ENCODE assay signal across 27 mouse cellular contexts in genomic region chr3:38871291-38871690, GRCm38 (mm10). TPM values are rescaled to one million over a fixed set of nuclear protein-coding genes. Genes with fewer than 3 reads are reported as not detected.
DNase-seq lines count a peak whose midpoint lies in the region; ATAC-seq lines count a peak whose summit lies in the region.
"Had no signal": no experiment of that assay in that cellular context is flagged by ENCODE, and none has a peak within 500 bp of the region (broad histone marks: within the 10 kb centered on the region; RNA-seq: fewer than 3 reads in every experiment).

No protein-coding gene starts in this region.

- H3K4me2 ChIP-seq in neural tube, embryonic 15.5 days, result no peak overlapping the region
- H3K4me2 ChIP-seq: embryonic facial prominence, embryonic 12.5 days; embryonic facial prominence, embryonic 15.5 days; forebrain, embryonic 12.5 days; forebrain, embryonic 15.5 days; heart, embryonic 12.5 days; heart, embryonic 15.5 days; hindbrain, embryonic 15.5 days had no signal

- no peak overlapping the region for H3K27ac ChIP-seq in neural tube, embryonic 15.5 days (replicated peaks)
- H3K27ac ChIP-seq: embryonic facial prominence, embryonic 12.5 days; embryonic facial prominence, embryonic 15.5 days; forebrain, embryonic 12.5 days; forebrain, embryonic 15.5 days; heart, embryonic 15.5 days; hindbrain, embryonic 15.5 days had no signal

- no peak for ATAC-seq in neural tube, embryonic 15.5 days (ENCODE audit: low FRiP score)
- ATAC-seq: forebrain, embryonic 15.5 days had no signal

- 93% methylated on average over 2 of the region's 2 CpGs for WGBS in neural tube, embryonic 15.5 days

- H3K4me3 ChIP-seq in neural tube, embryonic 15.5 days (replicated peaks), result no peak overlapping the region
- H3K4me3 ChIP-seq: embryonic facial prominence, embryonic 12.5 days; embryonic facial prominence, embryonic 15.5 days; forebrain, embryonic 12.5 days; forebrain, embryonic 15.5 days; heart, embryonic 12.5 days; heart, embryonic 15.5 days; hindbrain, embryonic 15.5 days had no signal

- intact Hi-C loops in left cerebral cortex, postnatal 36 days (cut with DNase I), result no loop called here

- H3K9me3 ChIP-seq in neural tube, embryonic 15.5 days (replicated peaks), result no peaks in the 10 kb centered on the region
- H3K9me3 ChIP-seq: embryonic facial prominence, embryonic 12.5 days; embryonic facial prominence, embryonic 15.5 days; forebrain, embryonic 12.5 days; forebrain, embryonic 15.5 days; heart, embryonic 15.5 days; hindbrain, embryonic 15.5 days had no signal

- peak; percentile 26 for DNase-seq in adrenal gland, adult 2 months
- DNase-seq in adrenal gland, postnatal 10 days, result no peak
- peak; percentile 9 for DNase-seq in neural tube, embryonic 10.5 days (ENCODE audit: extremely low spot score, low spot score)
- DNase-seq in gonadal fat pad, adult 2 months (ENCODE audit: low read depth), result peak; percentile 91
- no peak for DNase-seq in left cerebral cortex, postnatal 36 days (ENCODE audit: low spot score in 2 of 2)
- DNase-seq: adrenal gland, postnatal 14 days; B cell, adult 2 months; cerebellum, adult 11 months; cerebellum, adult 2 months; cerebellum, adult 9-11 months; cerebellum, postnatal 25 days; gastrocnemius, postnatal 10 days; gastrocnemius, postnatal 36 days; heart, adult 11 months; heart, postnatal 10 days; heart, postnatal 4 days; kidney, adult 11 months had no signal

- no peaks in the 10 kb centered on the region for H3K27me3 ChIP-seq in neural tube, embryonic 15.5 days (replicated peaks)
- H3K27me3 ChIP-seq: CH12.LX; embryonic facial prominence, embryonic 12.5 days; embryonic facial prominence, embryonic 15.5 days; forebrain, embryonic 12.5 days; forebrain, embryonic 15.5 days; heart, embryonic 12.5 days; heart, embryonic 15.5 days; hindbrain, embryonic 15.5 days had no signal

- H3K4me1 ChIP-seq in neural tube, embryonic 15.5 days, result no peaks in the 10 kb centered on the region
- H3K4me1 ChIP-seq: embryonic facial prominence, embryonic 12.5 days; embryonic facial prominence, embryonic 15.5 days; forebrain, embryonic 12.5 days; forebrain, embryonic 15.5 days; heart, embryonic 12.5 days; heart, embryonic 15.5 days; hindbrain, embryonic 15.5 days had no signal

- H3K9ac ChIP-seq in neural tube, embryonic 15.5 days (replicated peaks), result no peak overlapping the region
- H3K9ac ChIP-seq: embryonic facial prominence, embryonic 12.5 days; embryonic facial prominence, embryonic 15.5 days; forebrain, embryonic 12.5 days; forebrain, embryonic 15.5 days; heart, embryonic 12.5 days; heart, embryonic 15.5 days; hindbrain, embryonic 15.5 days had no signal

- no peaks in the 10 kb centered on the region for H3K36me3 ChIP-seq in neural tube, embryonic 15.5 days
- H3K36me3 ChIP-seq: embryonic facial prominence, embryonic 12.5 days; embryonic facial prominence, embryonic 15.5 days; forebrain, embryonic 12.5 days; forebrain, embryonic 15.5 days; G1E; heart, embryonic 12.5 days; heart, embryonic 15.5 days; hindbrain, embryonic 15.5 days had no signal

RNA-seq across cellular contexts. Expression of gene Fat4, which starts 15.4 kb away (rescaled TPM):
- total RNA-seq in adrenal gland, adult 2 months (2021), result 10 to 100 TPM; 12.1 to 16.8 TPM
- 2.6 and 4.5 TPM in 2 replicates for polyA plus RNA-seq in adrenal gland, adult 2 months (2012; rRNA removed)
- 10 to 100 TPM; 15.7 to 24.8 TPM for total RNA-seq in adrenal gland, postnatal 10 days (2021)
- 10.6 and 11.8 TPM in 2 replicates for polyA plus RNA-seq in neural tube, embryonic 15.5 days (2015; fragmentation: Nextera tagmentation; extraction: Ambion mirVana)
- polyA plus RNA-seq in gonadal fat pad, adult 2 months (2012; rRNA removed), result 3.1 and 4.1 TPM in 2 replicates
- 10 to 100 TPM; 10.4 to 14.1 TPM for total RNA-seq in left cerebral cortex, postnatal 36 days (2021)
- total RNA-seq: CH12.LX had no signal
- polyA plus RNA-seq: G1E had no signal

Comparison
In these comparisons a context has a peak if more than half of its experiments do, and no peak if none do; other contexts are left out.
1. DNase-seq: peak in adrenal gland, adult 2 months (single experiment), neural tube, embryonic 10.5 days (single experiment) and gonadal fat pad, adult 2 months (single experiment); none in adrenal gland, postnatal 10 days (single experiment) and left cerebral cortex, postnatal 36 days (0 of 2).